Mouse (Mus musculus): ENCODE results near the gene Ace2. TPM values are rescaled to one million over a fixed set of nuclear protein-coding genes. Genes with fewer than 3 reads are reported as not detected.
A peak's percentile ranks its signal among the peaks of the same experiment; 100 is the strongest.

The Ace2 gene
- total RNA-seq (2021): 1 to 10 TPM; 1.6 TPM

GRCm38 (mm10) chrX:164139032-164139431 is at the start of gene Ace2:
Ace2 (plus strand) TSS chrX:164139332.
- intact Hi-C loops (cut with DNase I): no loop called here
- DNase-seq: no peak

- no peak for DNase-seq
- intact Hi-C loops (cut with DNase I): loop anchor here (10.0 kb wide), 1 partner anchor 205 kb away; no protein-coding TSS in a partner anchor
These were observed 49.2 kb upstream of the Ace2 start for GRCm38 (mm10) chrX:164089916-164090315.

- no peak for DNase-seq
- intact Hi-C loops (cut with DNase I): no loop called here
These were observed 46.6 kb upstream of the Ace2 start for GRCm38 (mm10) chrX:164092300-164093169.

GRCm38 (mm10) chrX:164093435-164093834 is 45.7 kb upstream of the Ace2 start:
- intact Hi-C loops (cut with DNase I): no loop called here
- no peak for DNase-seq

GRCm38 (mm10) chrX:164095838-164096237 is 43.3 kb upstream of the Ace2 start:
- DNase-seq: no peak
- intact Hi-C loops (cut with DNase I): loop anchor here (5.0 kb wide), 1 partner anchor 301 kb away; no protein-coding TSS in a partner anchor

- DNase-seq: no peak
- intact Hi-C loops (cut with DNase I): no loop called here
These were observed 37.6 kb upstream of the Ace2 start for GRCm38 (mm10) chrX:164101483-164101882.

DNA sequence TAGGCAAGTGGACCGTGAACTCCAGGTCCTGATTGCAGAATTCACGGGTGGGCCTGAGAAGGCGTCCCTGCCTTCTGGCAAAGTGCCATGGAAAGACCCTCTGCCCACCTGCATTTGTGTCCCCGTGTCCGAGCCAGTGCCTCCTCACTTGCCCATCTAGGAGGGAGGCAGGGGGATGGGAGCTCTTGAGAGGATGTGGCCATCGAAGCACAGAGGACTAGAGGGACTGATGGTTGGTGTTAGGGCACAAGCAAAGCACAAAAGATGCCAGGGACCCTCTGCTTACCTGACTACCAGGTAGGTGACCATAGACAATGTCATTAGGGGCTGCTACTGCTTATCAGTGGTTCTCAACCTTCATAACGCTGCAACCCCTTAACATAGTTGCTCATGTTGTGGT is 36.9 kb upstream of the Ace2 start:
- no peak for DNase-seq
- intact Hi-C loops (cut with DNase I): no loop called here

DNA sequence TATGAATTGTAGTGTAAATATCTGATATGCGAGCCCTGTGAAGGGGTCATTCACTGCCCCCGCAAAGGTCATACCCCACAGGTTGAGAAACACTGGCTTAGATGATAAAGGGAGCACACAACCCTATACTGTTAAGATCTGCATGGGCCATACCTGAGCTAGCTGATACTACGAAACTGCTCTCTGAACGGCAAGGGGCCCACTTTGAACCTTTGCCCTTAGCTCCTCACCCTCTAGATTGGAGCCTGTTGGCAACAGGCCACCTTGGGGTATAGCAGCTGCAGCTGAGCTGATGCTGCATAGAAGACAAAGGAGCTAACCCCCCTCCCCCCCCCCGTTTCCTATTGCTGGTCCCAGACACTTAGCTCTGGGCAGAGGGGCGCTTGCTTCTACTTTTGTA is 36.5 kb upstream of the Ace2 start:
- intact Hi-C loops (cut with DNase I): no loop called here

DNA sequence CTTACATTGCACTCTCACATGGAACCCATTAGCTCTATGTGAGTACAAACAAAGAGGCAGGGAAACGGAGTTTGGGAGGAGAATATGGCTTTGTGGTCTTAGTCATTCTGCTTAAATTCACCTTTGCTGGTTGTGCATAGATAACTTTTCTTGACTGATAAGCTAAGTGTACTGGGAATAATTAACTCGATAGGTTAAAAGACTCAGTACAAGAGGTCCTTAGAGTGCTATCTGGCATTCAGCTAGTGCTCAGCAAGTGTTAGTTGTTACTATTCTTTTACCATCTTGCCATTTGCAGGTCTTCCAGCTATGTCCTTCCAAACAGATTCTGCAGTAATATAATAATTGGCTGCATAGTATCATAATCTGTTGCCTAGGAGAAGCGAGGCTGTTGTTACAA is 28.0 kb upstream of the Ace2 start:
- DNase-seq: no peak
- intact Hi-C loops (cut with DNase I): no loop called here

More for the DNA sequence above, 36.5 kb upstream of the Ace2 start:
- no peak for DNase-seq

GRCm38 (mm10) chrX:164113744-164114143 is 25.4 kb upstream of the Ace2 start:
- intact Hi-C loops (cut with DNase I): no loop called here
- no peak for DNase-seq

DNA sequence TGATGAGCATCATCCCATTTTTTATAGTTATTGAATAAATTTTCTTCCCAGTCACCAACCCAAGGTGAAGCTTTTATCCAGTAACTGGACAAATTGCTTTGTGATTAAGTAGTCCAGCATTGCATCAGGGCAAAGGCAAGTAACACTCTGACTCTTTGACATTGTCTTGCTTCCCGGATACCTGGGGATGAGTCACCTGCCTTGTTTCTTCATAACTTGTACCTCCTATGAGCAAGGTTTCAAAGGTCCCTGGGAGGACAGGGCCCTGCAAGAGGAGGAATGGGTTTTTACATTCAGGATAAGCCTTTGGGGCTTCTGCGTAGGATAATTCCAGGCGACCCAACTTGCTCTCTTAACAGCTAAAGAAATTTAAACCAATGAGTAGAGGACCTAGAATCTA is 15.2 kb upstream of the Ace2 start:
- DNase-seq: no peak
- intact Hi-C loops (cut with DNase I): no loop called here

DNA sequence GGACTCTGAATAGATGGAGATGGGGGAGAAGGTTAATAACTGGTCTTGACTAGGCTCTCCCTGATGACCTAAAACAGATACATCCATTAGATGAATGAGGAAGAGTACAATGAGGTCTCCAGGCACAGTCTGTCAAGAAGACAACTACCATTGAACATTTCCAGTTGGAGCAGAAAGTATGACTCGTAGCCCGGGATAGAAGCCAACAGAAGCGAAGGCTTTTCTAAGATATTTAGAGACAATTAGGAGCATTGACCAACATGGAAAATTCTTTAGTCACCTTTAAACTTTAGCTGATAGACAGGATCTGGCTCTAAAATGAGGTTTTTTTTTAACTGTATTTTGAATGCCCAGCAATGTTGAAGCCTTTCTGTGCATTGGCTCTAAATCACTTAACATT is 5.6 kb upstream of the Ace2 start:
- DNase-seq: no peak
- intact Hi-C loops (cut with DNase I): no loop called here

- intact Hi-C loops (cut with DNase I): no loop called here
- DNase-seq: no peak
These were observed 3.8 kb upstream of the Ace2 start for GRCm38 (mm10) chrX:164135304-164135818.

- peak in 1 of 2 experiments; percentile 4 for DNase-seq
- intact Hi-C loops (cut with DNase I): no loop called here
These were observed 6.5 kb downstream of the Ace2 start for GRCm38 (mm10) chrX:164145463-164146250.

- peak in 1 of 2 experiments; percentile 4 for DNase-seq
- intact Hi-C loops (cut with DNase I): no loop called here
These were observed 13.6 kb downstream of the Ace2 start for GRCm38 (mm10) chrX:164152703-164153102.

DNA sequence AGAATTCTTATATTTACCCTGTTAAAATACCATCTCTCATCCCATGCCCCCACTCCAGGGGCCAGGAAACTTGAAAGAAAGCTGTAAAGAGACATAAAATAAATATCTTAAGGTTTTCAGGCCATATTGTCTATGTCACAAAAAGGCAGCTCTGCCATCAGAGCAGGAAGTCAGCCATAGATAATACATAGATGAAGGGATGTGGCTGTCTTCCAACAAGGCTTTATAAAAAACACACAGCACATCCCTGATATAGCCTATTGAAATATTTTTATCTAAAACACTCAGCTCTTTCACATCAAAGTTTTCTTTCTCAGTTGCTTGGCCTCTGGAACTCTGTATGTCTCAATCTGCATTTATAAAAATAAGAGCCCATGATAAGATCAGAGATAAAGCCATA is 14.5 kb downstream of the Ace2 start:
- no peak for DNase-seq
- intact Hi-C loops (cut with DNase I): no loop called here

DNA sequence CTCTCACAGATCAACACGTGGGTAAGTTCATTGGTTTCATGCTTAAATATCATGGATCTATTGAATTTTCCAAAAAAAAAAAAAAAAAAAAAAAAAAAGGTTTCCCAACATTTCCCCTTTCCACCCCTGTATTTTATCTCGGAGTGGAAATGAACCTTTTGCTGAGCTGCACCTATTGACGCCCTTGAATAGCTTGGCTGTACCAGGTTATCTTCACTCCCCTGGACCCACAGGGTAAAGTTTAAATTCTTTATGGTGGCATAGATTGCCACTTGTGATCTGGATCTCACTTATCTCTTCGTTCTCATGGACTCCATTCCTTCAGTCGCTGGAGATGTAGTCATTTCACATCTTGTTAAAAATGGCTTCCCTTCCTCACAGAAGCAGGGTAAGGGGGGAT is 15.5 kb downstream of the Ace2 start:
- no peak for DNase-seq
- intact Hi-C loops (cut with DNase I): no loop called here

DNA sequence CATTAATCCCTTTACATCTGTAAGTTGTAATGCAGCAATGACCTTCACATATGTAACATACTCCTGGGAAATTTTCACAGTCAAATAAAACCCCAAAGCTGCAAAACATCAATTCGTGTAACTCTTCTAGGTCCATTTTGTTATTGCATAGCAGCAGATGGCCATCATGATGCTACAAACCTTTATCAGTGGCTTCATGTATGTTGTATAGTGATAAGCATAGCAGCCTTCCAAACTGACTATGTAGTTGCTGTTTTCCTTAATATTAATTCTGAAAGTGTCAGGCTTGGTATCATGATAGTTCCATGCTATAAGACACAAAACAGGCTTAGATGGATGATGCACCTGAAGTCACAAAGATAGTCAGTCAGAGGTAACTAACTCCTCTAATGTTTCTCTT is 25.5 kb downstream of the Ace2 start:
- intact Hi-C loops (cut with DNase I): no loop called here
- DNase-seq: no peak

GRCm38 (mm10) chrX:164171034-164171433 is 31.9 kb downstream of the Ace2 start:
- intact Hi-C loops (cut with DNase I): no loop called here
- DNase-seq: no peak

GRCm38 (mm10) chrX:164173880-164174279 is 34.7 kb downstream of the Ace2 start:
- intact Hi-C loops (cut with DNase I): no loop called here
- no peak for DNase-seq

DNA sequence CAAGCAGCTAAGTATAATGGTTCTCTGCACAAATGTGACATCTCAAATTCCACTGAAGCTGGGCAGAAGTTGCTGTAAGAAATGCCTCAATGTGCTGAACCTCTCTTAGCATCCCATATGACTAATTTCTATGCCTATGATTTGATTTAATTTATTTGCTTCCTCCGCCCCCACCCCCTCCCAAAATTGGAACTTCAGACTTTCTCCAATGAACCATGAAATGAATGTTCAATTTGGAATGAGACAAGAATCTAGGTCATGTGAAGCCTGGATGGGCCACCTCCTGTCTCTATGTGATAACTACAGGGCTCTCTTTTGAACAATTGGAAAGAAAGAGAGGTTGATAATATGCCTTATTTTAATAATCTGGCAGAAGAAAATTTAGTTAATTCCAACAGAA is 36.2 kb downstream of the Ace2 start:
- no peak for DNase-seq
- intact Hi-C loops (cut with DNase I): no loop called here
